Mouse (Mus musculus): ENCODE measurements around the gene Rasgrf1. TPM values are rescaled to one million over a fixed set of nuclear protein-coding genes. Genes with fewer than 3 reads are reported as not detected.

The Rasgrf1 gene
- polyA plus RNA-seq, 1 experiment, result 0.03 TPM

DNA sequence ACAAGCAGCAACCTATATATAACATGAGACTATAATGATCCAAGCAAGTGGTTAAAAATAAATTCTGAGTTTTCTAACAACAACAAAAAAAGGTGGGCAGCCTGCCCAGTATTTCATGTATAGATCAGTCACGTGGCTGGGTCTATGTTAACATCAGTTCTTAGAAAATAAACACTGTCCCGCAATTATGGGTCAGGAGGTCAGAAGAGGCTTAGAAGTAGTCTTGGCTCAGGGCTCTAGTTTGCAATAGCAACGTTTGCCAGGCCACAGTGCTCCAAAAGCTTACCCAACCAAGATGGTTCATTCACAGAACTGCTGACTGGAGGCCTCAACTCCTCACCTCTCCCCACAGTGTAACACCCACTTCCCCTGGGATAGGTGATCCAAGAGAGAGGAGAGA, 69.5 kb downstream of the Rasgrf1 start:
- TF ChIP-seq CTCF (conservative IDR thresholded peaks at IDR 0.05; ENCODE audit: insufficient read depth, insufficient read length, low read depth, low read length) (no peak), POLR2A (IDR thresholded peaks at IDR 0.05; ENCODE audit: low read depth, low read length) (no peak)
- DNase-seq, result no peak

DNA sequence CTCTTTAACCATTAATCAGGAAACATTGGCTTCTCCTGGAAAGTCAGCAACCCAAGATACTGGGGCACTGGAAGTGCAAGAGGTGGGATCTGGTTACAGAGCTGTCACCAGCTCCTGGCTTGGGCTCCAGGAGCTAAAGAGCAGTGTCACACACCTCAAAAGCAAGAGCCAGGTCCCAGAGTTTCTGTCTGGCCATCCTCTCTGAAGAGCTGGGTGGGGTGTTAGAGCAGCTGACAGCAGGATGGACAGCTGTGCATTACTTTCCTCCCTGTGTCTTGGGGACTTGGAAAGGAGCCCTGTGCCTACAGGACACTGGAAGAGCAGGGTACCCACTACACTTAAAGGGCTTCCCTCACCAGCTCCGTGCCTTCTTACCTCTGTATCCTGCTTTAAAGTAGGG, 72.5 kb downstream of the Rasgrf1 start:
- Histone ChIP-seq H3K36me3 (ENCODE audit: control insufficient read depth, insufficient read depth, low read length) (no peaks in the 10 kb centered on the region), H3K4me1 (ENCODE audit: control insufficient read depth, insufficient read depth, low read length) (no peaks in the 10 kb centered on the region), H3K27me3 (replicated peaks; ENCODE audit: control insufficient read depth, insufficient read depth, low read length) (no peaks in the 10 kb centered on the region), H3K27ac (ENCODE audit: insufficient read depth, low read depth, low read length) (no peak overlapping the region), H3K4me3 (ENCODE audit: insufficient read depth, low read depth, low read length) (no peak overlapping the region)
- TF ChIP-seq CTCF (conservative IDR thresholded peaks at IDR 0.05; ENCODE audit: insufficient read depth, insufficient read length, low read depth, low read length) (no peak), POLR2A (IDR thresholded peaks at IDR 0.05; ENCODE audit: low read depth, low read length) (no peak)
- WGBS, result 79% methylated on average over 1 of the region's 1 CpGs
- DNase-seq, result no peak

More for the DNA sequence above, 69.5 kb downstream of the Rasgrf1 start:
- no peak overlapping the region for H3K4me3 ChIP-seq (ENCODE audit: insufficient read depth, low read depth, low read length)
- H3K27ac ChIP-seq (ENCODE audit: insufficient read depth, low read depth, low read length), result no peak overlapping the region
- H3K27me3 ChIP-seq (replicated peaks; ENCODE audit: control insufficient read depth, insufficient read depth, low read length), result no peaks in the 10 kb centered on the region
- H3K4me1 ChIP-seq (ENCODE audit: control insufficient read depth, insufficient read depth, low read length), result no peaks in the 10 kb centered on the region
- 30% methylated on average over 3 of the region's 3 CpGs for WGBS
- no peaks in the 10 kb centered on the region for H3K36me3 ChIP-seq (ENCODE audit: control insufficient read depth, insufficient read depth, low read length)

DNA sequence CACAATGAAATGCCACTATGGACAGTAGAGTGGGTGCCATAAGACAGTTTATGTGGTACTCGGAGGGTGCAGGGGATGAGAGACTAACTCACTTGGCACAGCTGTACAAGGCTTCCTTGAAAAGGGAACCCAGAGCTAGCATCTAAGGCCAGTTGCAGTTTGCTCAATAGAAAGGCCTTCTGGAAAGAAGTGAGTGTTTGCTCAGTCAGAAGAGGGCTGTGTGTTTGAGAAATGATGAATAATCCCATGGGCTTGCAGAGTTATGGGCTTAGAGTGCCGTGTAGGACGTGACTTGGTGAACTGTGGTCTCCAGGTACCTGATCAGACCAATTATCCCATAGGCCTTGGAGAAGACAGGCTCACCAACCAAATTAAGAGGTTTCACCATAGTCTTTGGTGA, 78.3 kb downstream of the Rasgrf1 start:
- WGBS, result 85% methylated on average over 3 of the region's 3 CpGs
- Histone ChIP-seq H3K36me3 (ENCODE audit: control insufficient read depth, insufficient read depth, low read length) (no peaks in the 10 kb centered on the region), H3K27ac (ENCODE audit: insufficient read depth, low read depth, low read length) (no peak overlapping the region), H3K4me3 (ENCODE audit: insufficient read depth, low read depth, low read length) (no peak overlapping the region), H3K27me3 (replicated peaks; ENCODE audit: control insufficient read depth, insufficient read depth, low read length) (no peaks in the 10 kb centered on the region), H3K4me1 (ENCODE audit: control insufficient read depth, insufficient read depth, low read length) (no peaks in the 10 kb centered on the region)
- DNase-seq, result no peak
- TF ChIP-seq CTCF (conservative IDR thresholded peaks at IDR 0.05; ENCODE audit: insufficient read depth, insufficient read length, low read depth, low read length), result no peak

DNA sequence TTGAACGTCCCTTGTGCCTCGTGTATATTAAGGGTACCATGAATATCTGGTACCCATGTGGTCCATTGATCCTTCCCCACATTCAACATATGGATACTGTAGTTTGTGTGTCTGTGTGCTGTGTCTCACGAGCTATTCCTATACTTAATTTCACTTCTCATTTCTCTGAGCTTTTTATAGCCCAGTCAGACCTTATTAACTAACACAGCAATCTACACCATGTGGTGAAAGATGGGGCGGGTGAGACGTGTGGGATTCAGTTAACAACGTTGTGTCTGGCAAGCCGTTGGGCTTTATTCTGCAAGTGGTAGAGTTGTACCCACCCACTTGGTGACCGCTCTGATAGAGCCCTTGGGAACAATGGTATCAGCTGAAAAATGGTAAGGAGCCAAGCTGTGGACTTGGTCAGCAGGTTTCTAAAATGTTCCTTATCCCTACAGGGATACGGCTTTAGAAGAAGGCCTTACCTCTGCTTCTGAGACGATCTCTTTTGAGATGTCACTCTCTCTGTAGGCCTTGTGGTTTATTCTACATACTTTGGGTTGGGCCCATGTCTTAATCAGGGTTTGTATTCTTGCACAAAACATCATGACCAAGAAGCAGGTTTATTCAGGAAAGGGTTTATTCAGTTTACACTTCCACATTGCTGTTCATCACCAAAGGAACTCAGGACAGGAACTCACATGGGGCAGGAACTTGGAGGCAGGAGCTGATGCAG, 79.3 kb downstream of the Rasgrf1 start:
- H3K27me3 ChIP-seq (replicated peaks; ENCODE audit: control insufficient read depth, insufficient read depth, low read length), result no peaks in the 10 kb centered on the region
- no peak for DNase-seq

DNA sequence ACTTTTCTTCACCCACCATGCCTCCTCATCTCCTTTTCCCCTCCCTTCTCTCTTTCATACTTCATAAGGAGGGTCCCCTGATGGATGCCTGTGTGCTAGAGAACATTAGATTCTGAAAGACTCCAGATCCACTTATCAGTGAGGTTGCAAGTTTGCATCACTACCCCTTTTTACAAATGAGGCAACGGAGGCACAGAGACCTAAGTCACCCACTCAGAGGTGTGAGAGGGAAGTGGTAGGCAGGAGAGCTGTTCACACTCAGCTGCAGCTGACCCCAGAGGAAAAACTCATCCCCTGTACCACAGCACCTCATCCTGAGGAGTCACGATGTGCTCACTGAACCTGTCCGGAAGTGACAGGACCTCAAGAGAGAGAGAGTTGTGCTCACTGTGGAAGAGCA, 96.7 kb downstream of the Rasgrf1 start:
- H3K27me3 ChIP-seq (replicated peaks; ENCODE audit: control insufficient read depth, insufficient read depth, low read length), result no peaks in the 10 kb centered on the region
- no peak for TF ChIP-seq CTCF (conservative IDR thresholded peaks at IDR 0.05; ENCODE audit: insufficient read depth, insufficient read length, low read depth, low read length)
- TF ChIP-seq POLR2A (IDR thresholded peaks at IDR 0.05; ENCODE audit: low read depth, low read length), result no peak
- 85% methylated on average over 3 of the region's 3 CpGs for WGBS
- H3K4me3 ChIP-seq (ENCODE audit: insufficient read depth, low read depth, low read length), result no peak overlapping the region
- DNase-seq, result no peak
- H3K27ac ChIP-seq (ENCODE audit: insufficient read depth, low read depth, low read length), result no peak overlapping the region
- H3K36me3 ChIP-seq (ENCODE audit: control insufficient read depth, insufficient read depth, low read length), result no peaks in the 10 kb centered on the region
- H3K4me1 ChIP-seq (ENCODE audit: control insufficient read depth, insufficient read depth, low read length), result no peaks in the 10 kb centered on the region

More for the DNA sequence above, 79.3 kb downstream of the Rasgrf1 start:
- WGBS, result 86% methylated on average over 10 of the region's 10 CpGs
- H3K4me1 ChIP-seq (ENCODE audit: control insufficient read depth, insufficient read depth, low read length), result no peaks in the 10 kb centered on the region
- TF ChIP-seq CTCF (conservative IDR thresholded peaks at IDR 0.05; ENCODE audit: insufficient read depth, insufficient read length, low read depth, low read length) (no peak), POLR2A (IDR thresholded peaks at IDR 0.05; ENCODE audit: low read depth, low read length) (no peak)
- no peak overlapping the region for H3K4me3 ChIP-seq (ENCODE audit: insufficient read depth, low read depth, low read length)
- H3K27ac ChIP-seq (ENCODE audit: insufficient read depth, low read depth, low read length), result no peak overlapping the region
- no peaks in the 10 kb centered on the region for H3K36me3 ChIP-seq (ENCODE audit: control insufficient read depth, insufficient read depth, low read length)

DNA sequence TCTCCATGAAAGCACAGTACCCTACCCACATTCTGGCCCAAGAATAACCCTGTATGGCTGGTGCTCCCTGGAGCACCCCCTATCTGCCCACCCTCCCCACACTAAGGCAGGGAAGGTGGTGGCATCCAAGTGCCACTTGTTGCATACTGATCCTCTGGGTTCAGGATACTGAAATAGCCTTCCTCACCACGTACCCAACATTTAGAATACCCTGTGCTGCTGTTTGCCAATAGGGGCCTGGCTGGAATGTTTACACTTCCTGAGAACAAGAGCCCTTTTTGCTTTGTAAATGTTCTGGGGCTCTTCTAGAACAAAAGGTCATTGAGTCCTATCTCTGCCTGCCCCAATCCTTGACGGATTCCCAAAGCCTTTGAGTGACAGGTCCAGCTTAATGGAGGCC, 97.4 kb downstream of the Rasgrf1 start:
- no peak for DNase-seq
- Histone ChIP-seq H3K4me3 (ENCODE audit: insufficient read depth, low read depth, low read length) (no peak overlapping the region), H3K4me1 (ENCODE audit: control insufficient read depth, insufficient read depth, low read length) (no peaks in the 10 kb centered on the region), H3K36me3 (ENCODE audit: control insufficient read depth, insufficient read depth, low read length) (no peaks in the 10 kb centered on the region), H3K27ac (ENCODE audit: insufficient read depth, low read depth, low read length) (no peak overlapping the region), H3K27me3 (replicated peaks; ENCODE audit: control insufficient read depth, insufficient read depth, low read length) (no peaks in the 10 kb centered on the region)
- TF ChIP-seq CTCF (conservative IDR thresholded peaks at IDR 0.05; ENCODE audit: insufficient read depth, insufficient read length, low read depth, low read length), result no peak
- no peak for TF ChIP-seq POLR2A (IDR thresholded peaks at IDR 0.05; ENCODE audit: low read depth, low read length)
- WGBS, result 55% methylated on average over 2 of the region's 2 CpGs

DNA sequence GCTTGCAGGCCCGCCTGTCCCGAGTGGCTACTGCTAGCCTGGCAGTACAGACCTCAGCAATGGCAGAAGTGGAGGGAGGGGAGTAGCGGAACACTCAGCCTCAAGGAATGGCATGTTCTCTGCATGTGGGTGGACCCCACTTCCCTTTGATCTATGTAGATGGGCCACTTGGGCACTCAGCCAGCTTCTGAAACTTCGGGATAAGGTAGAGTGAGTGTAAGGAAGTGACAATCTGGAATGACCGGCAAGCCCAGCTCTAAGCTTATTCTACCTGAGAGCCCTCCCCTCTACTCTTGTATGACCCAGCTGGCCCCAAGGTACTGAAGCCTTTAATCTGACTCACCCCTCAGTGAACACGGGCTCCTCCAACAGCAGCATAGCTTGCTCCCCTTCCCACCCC, 98.4 kb downstream of the Rasgrf1 start:
- no peaks in the 10 kb centered on the region for H3K36me3 ChIP-seq (ENCODE audit: control insufficient read depth, insufficient read depth, low read length)
- H3K4me3 ChIP-seq (ENCODE audit: insufficient read depth, low read depth, low read length), result no peak overlapping the region
- no peak for DNase-seq
- H3K27ac ChIP-seq (ENCODE audit: insufficient read depth, low read depth, low read length), result no peak overlapping the region
- H3K4me1 ChIP-seq (ENCODE audit: control insufficient read depth, insufficient read depth, low read length), result no peaks in the 10 kb centered on the region
- TF ChIP-seq CTCF (conservative IDR thresholded peaks at IDR 0.05; ENCODE audit: insufficient read depth, insufficient read length, low read depth, low read length) (no peak), POLR2A (IDR thresholded peaks at IDR 0.05; ENCODE audit: low read depth, low read length) (no peak)
- H3K27me3 ChIP-seq (replicated peaks; ENCODE audit: control insufficient read depth, insufficient read depth, low read length), result no peaks in the 10 kb centered on the region
- WGBS, result 63% methylated on average over 6 of the region's 6 CpGs

Data from kidney, adult 2 months (tissue).